Mouse (Mus musculus): Measurements from ENCODE around the gene Cyp2d22. TPM values are rescaled to one million over a fixed set of nuclear protein-coding genes. Genes with fewer than 3 reads are reported as not detected.
"Not testable (repeated sequence)": the region's sequence is repeated elsewhere in the genome, so short reads cannot be mapped to it uniquely, and the experiment has no call there.

Cyp2d22 gene
- polyA plus RNA-seq, 1 experiment from 2014 or later, result 5.5 TPM

DNA sequence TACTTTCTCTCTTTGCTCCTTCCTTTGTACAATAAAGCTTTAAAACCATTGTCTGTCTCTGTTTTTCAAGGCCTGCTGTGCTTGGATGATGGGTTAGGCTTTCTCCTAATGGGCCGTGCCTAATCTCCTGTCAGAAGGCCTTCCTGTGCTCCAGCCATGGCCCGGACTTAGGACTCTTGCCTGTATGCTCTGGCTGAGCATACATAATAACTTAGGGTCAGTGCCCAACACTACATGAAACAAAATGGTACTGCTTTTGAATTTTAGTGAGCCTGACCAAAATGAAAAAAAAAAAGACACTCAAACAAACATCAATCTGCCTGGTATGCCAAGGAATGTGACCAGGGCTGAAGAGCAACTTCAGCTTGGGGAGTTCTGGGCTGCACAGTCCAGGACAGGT lies 21.5 kb upstream of the Cyp2d22 start:
- WGBS, result 59% methylated on average over 2 of the region's 2 CpGs
- no peak for ATAC-seq (ENCODE audit: low FRiP score, low TSS enrichment)
- Histone ChIP-seq H3K4me1 (replicated peaks; ENCODE audit: control insufficient read depth, insufficient read depth) (no peaks in the 10 kb centered on the region), H3K4me3 (ENCODE audit: low read depth, low read length) (no peak overlapping the region), H3K4me2 (replicated peaks; ENCODE audit: low read depth) (no peak overlapping the region), H3K36me3 (ENCODE audit: control insufficient read depth, insufficient read depth, low read length) (no peaks in the 10 kb centered on the region), H3K27me3 (ENCODE audit: control insufficient read depth, insufficient read depth, low read length) (no peaks in the 10 kb centered on the region), H3K9me3 (ENCODE audit: control insufficient read depth, low read length) (no peaks in the 10 kb centered on the region), H3K27ac (replicated peaks) (no peak overlapping the region), H3K9ac (ENCODE audit: low read length) (no peak overlapping the region)
- TF ChIP-seq CTCF (IDR thresholded peaks at IDR 0.05; ENCODE audit: low read depth), result no peak
- TF ChIP-seq EP300 (optimal IDR thresholded peaks at IDR 0.05), result no peak
- no peak for DNase-seq (ENCODE audit: low spot score)

DNA sequence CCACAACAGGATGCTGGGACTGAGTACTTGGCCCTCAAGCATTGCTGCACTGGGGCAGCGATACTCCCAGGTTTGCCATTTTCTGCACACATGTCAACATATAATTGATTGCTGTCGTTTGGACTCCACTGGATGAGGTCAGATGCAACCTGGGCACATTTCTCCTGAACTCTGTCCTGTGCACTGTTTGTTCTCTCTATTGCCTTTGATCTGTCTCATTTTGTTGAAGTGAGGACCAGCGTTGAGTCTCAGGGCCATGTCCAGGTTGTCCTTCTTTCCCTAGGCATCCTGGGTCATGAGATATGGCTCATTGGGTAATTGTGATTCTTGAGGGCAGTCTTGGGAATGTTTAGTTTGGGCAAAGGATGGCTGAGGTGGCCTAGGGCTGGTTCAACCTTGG lies 15.9 kb upstream of the Cyp2d22 start:
- not testable (repeated sequence) for H3K4me2 ChIP-seq (replicated peaks; ENCODE audit: low read depth); H3K9ac ChIP-seq (ENCODE audit: low read length); H3K36me3 ChIP-seq (ENCODE audit: control insufficient read depth, insufficient read depth, low read length); DNase-seq (ENCODE audit: low spot score); H3K27me3 ChIP-seq (ENCODE audit: control insufficient read depth, insufficient read depth, low read length); H3K9me3 ChIP-seq (ENCODE audit: control insufficient read depth, low read length); H3K27ac ChIP-seq (replicated peaks); ATAC-seq (ENCODE audit: low FRiP score, low TSS enrichment); H3K4me3 ChIP-seq (ENCODE audit: low read depth, low read length); H3K4me1 ChIP-seq (replicated peaks; ENCODE audit: control insufficient read depth, insufficient read depth)
- WGBS, result 63% methylated on average over 3 of the region's 3 CpGs

DNA sequence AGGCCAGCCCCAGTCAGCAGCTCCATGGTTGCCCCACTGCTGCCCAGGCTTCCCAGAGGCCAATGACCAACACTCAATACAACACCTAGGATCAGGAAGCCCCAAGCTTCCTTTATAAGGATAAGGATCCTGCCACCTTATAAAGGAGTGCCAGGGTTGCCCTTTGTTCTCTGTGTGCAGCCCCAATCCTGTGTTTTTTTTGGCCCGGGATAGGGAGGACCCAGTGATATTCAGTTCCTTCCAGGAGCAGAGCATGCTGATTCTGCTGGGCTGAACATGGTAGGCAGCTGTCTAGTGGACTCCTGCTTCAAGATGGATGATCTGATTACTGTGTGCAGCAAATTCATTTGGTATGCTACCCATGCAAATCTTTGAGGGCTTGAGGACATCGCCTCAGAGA lies 13.9 kb upstream of the Cyp2d22 start, which contains the start of gene Cyp2d11:
Gene Cyp2d11, minus strand, starts transcription at position 101 of the 400 bp plus-strand sequence.
- not testable (repeated sequence) for H3K9me3 ChIP-seq (ENCODE audit: control insufficient read depth, low read length); H3K4me1 ChIP-seq (replicated peaks; ENCODE audit: control insufficient read depth, insufficient read depth); DNase-seq (ENCODE audit: low spot score); H3K36me3 ChIP-seq (ENCODE audit: control insufficient read depth, insufficient read depth, low read length); H3K4me2 ChIP-seq (replicated peaks; ENCODE audit: low read depth); H3K9ac ChIP-seq (ENCODE audit: low read length); H3K4me3 ChIP-seq (ENCODE audit: low read depth, low read length); ATAC-seq (ENCODE audit: low FRiP score, low TSS enrichment); H3K27me3 ChIP-seq (ENCODE audit: control insufficient read depth, insufficient read depth, low read length); H3K27ac ChIP-seq (replicated peaks)
- 91% methylated on average over 2 of the region's 2 CpGs for WGBS

DNA sequence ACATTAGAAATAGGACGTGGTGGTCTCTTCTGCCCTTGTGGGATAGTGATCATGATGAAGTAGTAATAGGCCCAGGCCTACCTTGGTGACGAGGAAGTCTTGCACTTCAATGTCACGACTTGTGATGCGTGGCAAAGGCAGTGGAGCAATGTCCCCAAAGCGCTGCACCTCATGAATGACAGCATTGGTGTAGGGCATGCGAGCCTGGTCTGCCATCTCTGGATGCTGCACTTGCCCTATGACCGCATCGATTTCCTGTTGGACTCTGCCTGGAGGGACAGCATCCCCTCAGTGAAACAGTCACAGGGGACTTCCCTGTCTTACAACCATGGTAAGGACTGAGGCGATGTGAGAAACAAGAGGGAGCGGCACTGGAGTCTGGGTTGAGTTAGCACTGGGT lies 9.9 kb upstream of the Cyp2d22 start:
- ATAC-seq (ENCODE audit: low FRiP score, low TSS enrichment); H3K9me3 ChIP-seq (ENCODE audit: control insufficient read depth, low read length); DNase-seq (ENCODE audit: low spot score); H3K4me3 ChIP-seq (ENCODE audit: low read depth, low read length); H3K4me2 ChIP-seq (replicated peaks; ENCODE audit: low read depth); H3K36me3 ChIP-seq (ENCODE audit: control insufficient read depth, insufficient read depth, low read length); H3K4me1 ChIP-seq (replicated peaks; ENCODE audit: control insufficient read depth, insufficient read depth); H3K27ac ChIP-seq (replicated peaks); H3K27me3 ChIP-seq (ENCODE audit: control insufficient read depth, insufficient read depth, low read length); H3K9ac ChIP-seq (ENCODE audit: low read length): not testable (repeated sequence)
- WGBS, result 92% methylated on average over 10 of the region's 10 CpGs

DNA sequence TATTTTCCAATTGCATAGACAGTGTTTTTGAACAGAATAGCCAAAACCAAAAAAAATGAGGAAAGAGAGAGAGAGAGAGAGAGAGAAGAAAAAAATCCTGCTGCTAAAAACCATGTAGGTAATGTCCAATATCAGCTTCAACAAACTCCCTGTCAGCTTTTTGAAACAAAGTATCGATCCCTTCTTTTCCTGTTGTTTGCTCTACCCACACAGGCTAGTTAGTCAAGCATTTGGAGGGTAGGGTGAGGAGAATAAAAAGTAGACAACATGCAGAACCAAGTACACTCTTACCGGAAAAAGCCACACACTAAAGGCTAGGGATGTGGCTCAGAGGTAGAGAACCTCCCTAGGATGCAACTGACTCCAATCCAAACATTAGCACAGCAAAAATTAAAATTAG lies 5.7 kb upstream of the Cyp2d22 start:
- H3K4me1 ChIP-seq (replicated peaks; ENCODE audit: control insufficient read depth, insufficient read depth), result no peaks in the 10 kb centered on the region
- WGBS, result 58% methylated on average over 2 of the region's 2 CpGs
- H3K4me2 ChIP-seq (replicated peaks; ENCODE audit: low read depth), result no peak overlapping the region
- no peak overlapping the region for H3K9ac ChIP-seq (ENCODE audit: low read length)
- H3K36me3 ChIP-seq (ENCODE audit: control insufficient read depth, insufficient read depth, low read length), result no peaks in the 10 kb centered on the region
- no peak for ATAC-seq (ENCODE audit: low FRiP score, low TSS enrichment)
- H3K4me3 ChIP-seq (ENCODE audit: low read depth, low read length), result no peak overlapping the region
- DNase-seq (ENCODE audit: low spot score), result no peak
- TF ChIP-seq CTCF (IDR thresholded peaks at IDR 0.05; ENCODE audit: low read depth), result no peak
- TF ChIP-seq EP300 (optimal IDR thresholded peaks at IDR 0.05), result no peak
- H3K27ac ChIP-seq (replicated peaks), result no peak overlapping the region
- H3K9me3 ChIP-seq (ENCODE audit: control insufficient read depth, low read length), result no peaks in the 10 kb centered on the region
- no peaks in the 10 kb centered on the region for H3K27me3 ChIP-seq (ENCODE audit: control insufficient read depth, insufficient read depth, low read length)

DNA sequence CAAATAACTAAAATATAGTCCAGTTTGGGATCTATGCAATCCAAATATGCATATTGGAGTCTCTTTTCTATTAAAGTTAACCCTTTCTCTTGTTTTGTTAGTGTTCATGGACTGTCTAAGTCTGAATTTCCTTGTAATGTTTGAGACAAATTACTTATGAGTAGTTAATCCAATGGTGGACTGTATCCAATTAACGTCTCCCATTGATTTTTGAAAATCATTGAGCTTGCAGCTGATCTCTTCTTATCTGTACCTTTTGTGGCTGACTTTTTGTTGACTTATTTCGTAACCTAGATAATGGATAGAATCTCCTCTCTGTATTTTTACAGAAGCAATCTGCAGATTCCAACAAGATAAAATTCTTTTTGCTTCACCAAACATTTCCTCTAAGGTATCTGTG lies 2.4 kb upstream of the Cyp2d22 start:
- Histone ChIP-seq H3K9ac (ENCODE audit: low read length) (no peak overlapping the region), H3K36me3 (ENCODE audit: control insufficient read depth, insufficient read depth, low read length) (no peaks in the 10 kb centered on the region), H3K4me2 (replicated peaks; ENCODE audit: low read depth) (no peak overlapping the region), H3K4me1 (replicated peaks; ENCODE audit: control insufficient read depth, insufficient read depth) (no peaks in the 10 kb centered on the region; the same call in 1 of the 2 replicates), H3K4me3 (ENCODE audit: low read depth, low read length) (no peak overlapping the region), H3K27ac (replicated peaks) (no peak overlapping the region), H3K27me3 (ENCODE audit: control insufficient read depth, insufficient read depth, low read length) (no peaks in the 10 kb centered on the region), H3K9me3 (ENCODE audit: control insufficient read depth, low read length) (no peaks in the 10 kb centered on the region)
- TF ChIP-seq EP300 (optimal IDR thresholded peaks at IDR 0.05) (no peak), CTCF (IDR thresholded peaks at IDR 0.05; ENCODE audit: low read depth) (no peak)
- DNase-seq (ENCODE audit: low spot score) (no peak), ATAC-seq (ENCODE audit: low FRiP score, low TSS enrichment) (no peak)
- 82% methylated on average over 2 of the region's 2 CpGs for WGBS

DNA sequence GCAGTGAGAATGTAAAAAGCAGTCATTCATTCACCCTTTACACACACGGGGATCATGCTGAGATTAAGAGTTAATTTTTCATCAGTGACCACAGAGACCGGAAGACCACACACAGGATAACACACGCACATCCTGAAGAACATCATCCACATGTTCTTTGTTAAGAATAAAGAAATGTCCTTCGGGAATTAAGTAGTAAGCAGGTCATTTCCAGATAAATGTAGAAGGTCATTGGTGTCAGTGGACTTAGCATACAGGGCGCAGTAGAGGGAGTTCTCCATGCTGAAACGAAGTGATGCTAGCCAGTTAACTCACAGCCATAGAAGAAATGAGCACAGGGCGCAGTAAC lies 628 bp upstream of the Cyp2d22 start:
- H3K27ac ChIP-seq (replicated peaks), result peak overlapping the region; percentile 76
- no peaks in the 10 kb centered on the region for H3K36me3 ChIP-seq (ENCODE audit: control insufficient read depth, insufficient read depth, low read length)
- H3K9me3 ChIP-seq (ENCODE audit: control insufficient read depth, low read length), result no peaks in the 10 kb centered on the region
- H3K4me1 ChIP-seq (replicated peaks; ENCODE audit: control insufficient read depth, insufficient read depth), result no peaks in the 10 kb centered on the region; the same call in 1 of the 2 replicates
- ATAC-seq (ENCODE audit: low FRiP score, low TSS enrichment) (no peak), DNase-seq (ENCODE audit: low spot score) (no peak)
- TF ChIP-seq EP300 (optimal IDR thresholded peaks at IDR 0.05), result no peak
- no peak for TF ChIP-seq CTCF (IDR thresholded peaks at IDR 0.05; ENCODE audit: low read depth)
- WGBS, result 28% methylated on average over 7 of the region's 7 CpGs
- no peaks in the 10 kb centered on the region for H3K27me3 ChIP-seq (ENCODE audit: control insufficient read depth, insufficient read depth, low read length)
- peak overlapping the region; percentile 17 for H3K4me3 ChIP-seq (ENCODE audit: low read depth, low read length)
- H3K9ac ChIP-seq (ENCODE audit: low read length), result no peak overlapping the region
- peak overlapping the region; percentile 72 for H3K4me2 ChIP-seq (replicated peaks; ENCODE audit: low read depth)
